Mouse (Mus musculus): ENCODE measurements around the gene Mbl2.

DNA sequence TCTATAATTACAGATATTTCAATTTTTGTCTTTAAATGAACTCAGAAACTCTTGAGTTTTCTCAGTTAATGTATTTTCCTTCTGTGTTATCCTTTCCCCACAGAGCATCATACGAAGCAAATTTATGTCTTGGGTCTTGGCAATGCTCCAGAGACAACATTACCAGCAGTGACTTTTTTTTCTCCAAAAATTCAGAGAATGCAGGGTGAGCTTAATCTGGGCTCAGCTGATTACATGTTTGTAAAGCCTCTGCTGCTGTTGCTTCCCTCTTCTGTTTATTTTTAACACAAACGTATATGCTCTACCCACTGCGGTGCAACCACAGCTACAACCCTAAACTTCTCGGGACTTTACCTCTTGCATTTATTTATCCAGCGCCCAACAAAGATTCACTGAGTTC lies 48.4 kb downstream of the Mbl2 start:
- TF ChIP-seq POLR2A (IDR thresholded peaks at IDR 0.05; ENCODE audit: extremely low read depth, insufficient read depth, low read length) (no peak), CTCF (IDR thresholded peaks at IDR 0.05; ENCODE audit: extremely low read depth, insufficient read depth, low read length) (no peak)

Measured in cortical plate, adult 2 months (tissue).